Mouse (Mus musculus) limb, embryonic 12.5 days (tissue): ENCODE measurements around the gene Abi2. TPM values are rescaled to one million over a fixed set of nuclear protein-coding genes. Genes with fewer than 3 reads are reported as not detected.

Source experiments
- ATAC-seq: fragments of 200-750 bp; cut with Nextera tagmentation; 2 replicates; pipeline ENCODE4 v1.8.0; 2017; ENCODE audit warnings: low read depth, moderate TSS enrichment; ENCODE audit not compliant: insufficient number of reproducible peaks, insufficient read depth, low FRiP score, low TSS enrichment
- H3K27ac ChIP-seq: fragments of 300-500 bp; sonication (generic); 2 replicates; pipeline ENCODE4 v1.5.1; 2016; ENCODE audit warnings: mild to moderate bottlenecking, moderate library complexity
- H3K27me3 ChIP-seq: fragments of 300-500 bp; sonication (generic); 2 replicates; pipeline ENCODE4 v1.6.1; 2016; ENCODE audit warnings: mild to moderate bottlenecking, moderate library complexity
- H3K36me3 ChIP-seq: fragments of 300-500 bp; sonication (generic); 2 replicates; pipeline ENCODE4 v1.6.1; 2016; ENCODE audit warnings: mild to moderate bottlenecking, moderate library complexity
- H3K4me1 ChIP-seq: fragments of 300-500 bp; sonication (generic); replicated peaks from 2 replicates; pipeline ENCODE4 v1.6.1; 2016
- H3K4me2 ChIP-seq: fragments of 300-500 bp; sonication (generic); 2 replicates; pipeline ENCODE4 v1.6.1; 2016; ENCODE audit warnings: mild to moderate bottlenecking, moderate library complexity
- H3K4me3 ChIP-seq: fragments of 300-500 bp; sonication (generic); replicated peaks from 2 replicates; pipeline ENCODE4 v1.5.1; 2016; ENCODE audit warnings: mild to moderate bottlenecking
- H3K9ac ChIP-seq: fragments of 300-500 bp; sonication (generic); replicated peaks from 2 replicates; pipeline ENCODE4 v1.6.1; 2016; ENCODE audit warnings: mild to moderate bottlenecking, moderate library complexity
- H3K9me3 ChIP-seq: fragments of 300-500 bp; sonication (generic); 2 replicates; pipeline ENCODE4 v1.6.1; 2016; ENCODE audit warnings: mild to moderate bottlenecking, moderate library complexity
- WGBS: fragments of 180-500 bp; shearing (Covaris S2); methylation state at CpG from one replicate; pipeline ENCODE4 v1.1.7; 2016; 5-methylcytosine and 5-hydroxymethylcytosine counted together
- polyA plus RNA-seq: library from polyadenylated mRNA; unstranded; fragments of >200 nt; fragmentation: Nextera tagmentation; extraction: Ambion mirVana; gene quantifications from 2 replicates; pipeline ENCODE4 v1.2.1, GENCODE M21; 2016

The Abi2 gene
- polyA plus RNA-seq, 1 experiment from 2014 or later = 30.8 TPM

DNA sequence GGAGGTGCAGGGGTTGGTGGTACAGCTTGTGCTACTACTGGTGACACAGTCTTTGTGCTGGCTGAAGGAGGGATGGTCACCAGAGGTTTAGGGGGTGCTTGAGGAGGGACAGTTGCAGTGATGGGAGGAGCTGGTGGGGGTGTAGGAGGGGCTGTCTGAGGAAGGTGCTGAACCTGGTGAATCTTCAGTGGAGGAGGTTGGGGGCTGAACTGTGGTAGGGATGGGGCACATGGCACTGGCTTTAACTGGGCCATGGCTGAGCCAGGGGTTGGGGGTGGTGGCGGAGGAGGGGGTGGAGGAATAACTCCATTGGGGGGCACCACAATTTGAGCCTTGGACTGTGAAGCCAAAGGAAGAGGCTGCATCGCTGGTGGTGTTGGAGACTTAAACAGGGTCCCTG is 80.2 kb downstream of the Abi2 start:
- H3K9me3 ChIP-seq = no peaks in the 10 kb centered on the region
- no peaks in the 10 kb centered on the region for H3K27me3 ChIP-seq
- no peak overlapping the region for H3K9ac ChIP-seq
- peaks cover 52% of the 10 kb centered on the region; the same call in 1 of the 2 replicates for H3K36me3 ChIP-seq
- WGBS = 92% methylated on average over 2 of the region's 2 CpGs
- no peak overlapping the region for H3K27ac ChIP-seq
- no peak overlapping the region for H3K4me2 ChIP-seq
- ATAC-seq = 0 out of 2 replicates have a peak, but pooled peaks have one; percentile 26
- 0 out of 2 replicates have a peak, but pooled peaks cover 3% of the 10 kb centered on the region for H3K4me1 ChIP-seq
- H3K4me3 ChIP-seq = no peak overlapping the region

DNA sequence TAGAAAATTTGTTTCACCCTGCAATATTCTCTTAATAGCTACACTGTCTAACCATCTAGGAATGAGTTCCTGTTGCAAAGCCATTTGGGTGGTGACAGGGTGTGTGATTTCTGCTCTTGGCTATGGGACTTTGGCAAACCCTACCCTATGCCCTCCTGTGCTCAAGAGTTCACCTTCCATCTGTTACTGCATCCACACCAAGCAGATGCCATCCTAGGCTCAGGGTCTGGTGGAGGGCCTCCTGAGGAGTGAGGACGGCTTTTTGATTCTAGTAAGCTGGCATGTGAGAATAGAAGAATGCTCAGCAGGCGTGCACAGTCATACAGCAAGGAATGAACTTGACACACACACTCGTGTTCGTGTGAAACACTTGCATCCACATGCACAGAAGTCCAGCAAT is 81.1 kb downstream of the Abi2 start:
- H3K4me3 ChIP-seq = no peak overlapping the region
- H3K36me3 ChIP-seq = peaks cover 59% of the 10 kb centered on the region; the same call in 1 of the 2 replicates
- no peaks in the 10 kb centered on the region for H3K9me3 ChIP-seq
- no peak overlapping the region for H3K9ac ChIP-seq
- no peak overlapping the region for H3K27ac ChIP-seq
- no peaks in the 10 kb centered on the region for H3K27me3 ChIP-seq
- no peak for ATAC-seq
- no peak overlapping the region for H3K4me2 ChIP-seq
- WGBS = 84% methylated on average over 4 of the region's 4 CpGs
- 0 out of 2 replicates have a peak, but pooled peaks cover 3% of the 10 kb centered on the region for H3K4me1 ChIP-seq

DNA sequence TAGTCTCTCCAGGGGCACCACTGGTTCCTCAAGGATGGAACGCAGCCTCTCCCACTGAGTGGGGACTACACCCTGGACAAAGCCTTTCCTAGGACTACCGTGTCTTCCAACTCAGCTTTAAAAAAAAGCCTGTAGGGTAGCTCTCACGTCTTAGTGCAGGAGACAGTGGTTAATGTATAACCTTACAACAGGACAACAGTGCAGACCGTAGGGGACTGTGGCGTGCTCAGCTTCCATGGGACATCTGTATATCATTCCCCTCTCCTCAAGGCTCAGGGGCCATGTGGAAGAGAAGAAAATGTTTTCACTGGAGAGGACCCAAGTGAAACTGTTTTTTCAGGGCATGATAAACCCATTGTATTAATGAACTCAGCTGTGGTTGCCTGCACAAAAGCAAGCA is 83.0 kb downstream of the Abi2 start:
- no peaks in the 10 kb centered on the region for H3K9me3 ChIP-seq
- H3K4me3 ChIP-seq = no peak overlapping the region
- no peaks in the 10 kb centered on the region for H3K27me3 ChIP-seq
- 0 out of 2 replicates have a peak, but pooled peaks cover 3% of the 10 kb centered on the region for H3K4me1 ChIP-seq
- H3K9ac ChIP-seq = no peak overlapping the region
- no peak overlapping the region for H3K27ac ChIP-seq
- WGBS = 93% methylated on average over 5 of the region's 5 CpGs
- ATAC-seq = no peak
- H3K4me2 ChIP-seq = no peak overlapping the region
- H3K36me3 ChIP-seq = peaks cover 68% of the 10 kb centered on the region

- no peak overlapping the region for H3K4me3 ChIP-seq
- no peak overlapping the region for H3K27ac ChIP-seq
- ATAC-seq = no peak
- H3K4me2 ChIP-seq = no peak overlapping the region
- H3K36me3 ChIP-seq = peaks cover 66% of the 10 kb centered on the region
- H3K27me3 ChIP-seq = no peaks in the 10 kb centered on the region
- H3K9ac ChIP-seq = no peak overlapping the region
- H3K9me3 ChIP-seq = no peaks in the 10 kb centered on the region
- WGBS = 94% methylated on average over 6 of the region's 6 CpGs
- 0 out of 2 replicates have a peak, but pooled peaks cover 3% of the 10 kb centered on the region for H3K4me1 ChIP-seq
Measured at GRCm38 (mm10) chr1:60493421-60493820, 84.0 kb downstream of the Abi2 start.

- Histone ChIP-seq H3K4me3 (no peak overlapping the region), H3K4me2 (no peak overlapping the region), H3K4me1 (no peaks in the 10 kb centered on the region), H3K9ac (no peak overlapping the region), H3K27ac (no peak overlapping the region), H3K27me3 (no peaks in the 10 kb centered on the region), H3K36me3 (peaks cover 32% of the 10 kb centered on the region), H3K9me3 (no peaks in the 10 kb centered on the region)
- 86% methylated on average over 5 of the region's 5 CpGs for WGBS
- ATAC-seq = no peak
Measured at GRCm38 (mm10) chr1:60503456-60503855, 94.0 kb downstream of the Abi2 start.

DNA sequence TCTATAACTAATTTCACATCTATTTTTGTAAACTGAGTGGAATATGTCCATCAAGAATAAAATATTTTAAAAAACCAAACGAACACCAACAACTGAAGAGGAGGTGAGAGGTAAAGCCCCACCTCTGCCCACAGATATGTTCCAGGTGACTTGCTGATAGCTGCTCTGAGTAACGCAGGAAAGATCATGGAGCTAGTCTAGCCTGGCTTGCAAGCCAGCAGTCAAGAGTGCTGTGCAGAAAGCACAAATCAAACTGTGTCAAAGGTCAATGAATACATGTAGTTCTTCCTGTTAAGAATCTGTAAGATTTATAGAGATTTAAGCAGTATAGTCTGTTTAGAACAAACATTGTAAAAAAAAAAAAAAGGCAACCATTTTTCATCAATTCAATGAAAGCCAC is 101.2 kb downstream of the Abi2 start:
- ATAC-seq = no peak
- H3K9me3 ChIP-seq = no peaks in the 10 kb centered on the region
- 73% methylated on average over 2 of the region's 2 CpGs for WGBS
- no peak overlapping the region for H3K4me3 ChIP-seq
- no peaks in the 10 kb centered on the region for H3K4me1 ChIP-seq
- no peak overlapping the region for H3K9ac ChIP-seq
- peaks cover 11% of the 10 kb centered on the region for H3K36me3 ChIP-seq
- H3K27ac ChIP-seq = no peak overlapping the region
- no peaks in the 10 kb centered on the region for H3K27me3 ChIP-seq
- no peak overlapping the region for H3K4me2 ChIP-seq

GRCm38 (mm10) chr1:60530107-60530506 is 120.7 kb downstream of the Abi2 start:
- no peak for ATAC-seq
- Histone ChIP-seq H3K4me1 (no peaks in the 10 kb centered on the region), H3K27ac (no peak overlapping the region), H3K36me3 (peaks cover 40% of the 10 kb centered on the region), H3K4me2 (no peak overlapping the region), H3K4me3 (no peak overlapping the region), H3K27me3 (no peaks in the 10 kb centered on the region), H3K9me3 (no peaks in the 10 kb centered on the region), H3K9ac (no peak overlapping the region)
- 90% methylated on average over 6 of the region's 6 CpGs for WGBS

DNA sequence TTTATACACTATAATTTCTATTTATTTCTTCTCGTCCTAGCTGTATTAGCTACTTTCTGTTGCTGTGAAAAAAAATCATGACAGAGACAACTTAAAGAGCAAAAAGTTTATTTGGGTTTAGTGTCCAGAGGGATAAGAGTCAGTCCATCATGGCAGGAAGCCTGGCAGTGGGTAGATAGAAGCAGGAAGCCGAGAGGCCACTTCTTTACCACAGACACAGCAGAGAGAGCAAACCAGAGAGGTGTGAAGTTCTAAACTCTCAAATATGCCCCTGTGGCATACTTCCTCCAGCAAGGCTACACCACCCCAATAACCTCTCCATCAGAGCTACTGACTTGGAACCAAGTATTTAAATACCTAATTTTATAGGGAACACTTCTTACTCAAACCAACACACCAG is 121.2 kb downstream of the Abi2 start:
- 92% methylated on average over 2 of the region's 2 CpGs for whole genome bisulfite sequencing
- Histone ChIP-seq H3K4me3 (no peak overlapping the region), H3K27ac (no peak overlapping the region), H3K36me3 (peaks cover 34% of the 10 kb centered on the region), H3K4me2 (no peak overlapping the region), H3K4me1 (no peaks in the 10 kb centered on the region), H3K9ac (no peak overlapping the region), H3K27me3 (no peaks in the 10 kb centered on the region), H3K9me3 (no peaks in the 10 kb centered on the region)
- no peak for ATAC-seq

Other genes starting within 250 kb of the Abi2 start
- 9.0 and 10.8 TPM in 2 replicates for gene Nbeal1, start 229.0 kb upstream of the Abi2 start, polyA plus RNA-seq
- 20.0 and 23.9 TPM in 2 replicates for gene Cyp20a1, start 66.3 kb upstream of the Abi2 start, polyA plus RNA-seq
- gene Raph1, start 157.5 kb downstream of the Abi2 start, polyA plus RNA-seq = 21.0 and 22.0 TPM in 2 replicates